Mouse (Mus musculus): ENCODE measurements around the gene Smarcd1. TPM values are rescaled to one million over a fixed set of nuclear protein-coding genes. Genes with fewer than 3 reads are reported as not detected.

Gene Smarcd1
- polyA plus RNA-seq, 1 experiment from 2014 or later = 138 TPM

DNA sequence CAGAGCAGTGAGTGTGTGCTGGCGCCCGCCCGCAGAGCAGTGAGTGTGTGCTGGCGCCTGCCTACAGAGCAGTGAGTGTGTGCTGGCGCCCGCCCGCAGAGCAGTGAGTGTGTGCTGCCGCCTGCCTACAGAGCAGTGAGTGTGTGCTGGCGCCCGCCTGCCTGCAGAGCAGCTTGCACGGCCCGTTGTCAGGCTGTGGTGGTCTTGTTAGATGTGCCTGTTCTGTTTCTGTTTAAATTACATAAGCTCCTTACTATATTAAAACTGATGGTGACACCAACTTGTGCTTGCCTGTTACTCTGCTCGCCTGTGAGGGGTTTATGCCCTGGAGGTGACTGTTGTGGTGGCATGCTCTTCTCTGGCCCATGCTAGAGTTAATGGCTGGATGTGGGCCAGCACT lies 6.2 kb downstream of the Smarcd1 start:
- Histone ChIP-seq H3K36me3 (replicated peaks) (peaks cover 92% of the 10 kb centered on the region), H3K27ac (no peak overlapping the region)
- 95% methylated on average over 13 of the region's 13 CpGs for WGBS

GRCm38 (mm10) chr15:99710221-99711190 lies 8.6 kb downstream of the Smarcd1 start:
- H3K36me3 ChIP-seq (replicated peaks) = peaks cover 88% of the 10 kb centered on the region
- no peaks in the 10 kb centered on the region for H3K9me3 ChIP-seq
- H3K4me3 ChIP-seq (replicated peaks) = no peak overlapping the region
- WGBS = 93% methylated on average over 10 of the region's 10 CpGs
- H3K9ac ChIP-seq = no peak overlapping the region; the same call in 1 of the 2 replicates
- H3K4me2 ChIP-seq = no peak overlapping the region
- no peak overlapping the region for H3K27ac ChIP-seq
- peaks cover 6% of the 10 kb centered on the region for H3K4me1 ChIP-seq
- H3K27me3 ChIP-seq = no peaks in the 10 kb centered on the region
- ATAC-seq (ENCODE audit: low FRiP score) = no peak

More for the DNA sequence above, 6.2 kb downstream of the Smarcd1 start:
- H3K4me3 ChIP-seq (replicated peaks) = no peak overlapping the region
- ATAC-seq (ENCODE audit: low FRiP score) = no peak
- H3K9me3 ChIP-seq = no peaks in the 10 kb centered on the region
- H3K4me2 ChIP-seq = no peak overlapping the region
- H3K4me1 ChIP-seq = peaks cover 19% of the 10 kb centered on the region
- H3K27me3 ChIP-seq = no peaks in the 10 kb centered on the region
- no peak overlapping the region for H3K9ac ChIP-seq

DNA sequence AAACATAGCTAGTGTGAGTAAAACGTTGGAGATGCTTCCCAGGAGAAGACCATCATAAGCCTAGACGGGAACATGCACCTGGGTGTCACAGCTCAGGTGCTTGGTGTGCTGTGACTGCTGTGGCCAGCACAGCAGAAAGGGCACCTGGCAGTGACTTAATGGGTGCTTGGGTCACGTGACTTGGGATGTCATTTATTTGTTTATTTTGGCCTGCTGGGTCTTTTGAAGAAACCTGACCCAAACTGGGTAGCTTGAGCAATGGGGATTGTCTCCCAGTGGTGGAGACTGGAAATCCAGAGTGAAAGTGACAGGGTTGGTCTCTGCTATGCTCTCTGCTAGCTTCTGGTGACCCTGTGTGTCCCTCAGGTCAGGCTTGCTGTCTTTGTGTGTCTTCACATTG lies 9.6 kb downstream of the Smarcd1 start:
- ATAC-seq (ENCODE audit: low FRiP score) = no peak
- H3K9ac ChIP-seq = no peak overlapping the region
- H3K4me1 ChIP-seq = peaks cover 14% of the 10 kb centered on the region
- no peak overlapping the region for H3K27ac ChIP-seq
- H3K4me2 ChIP-seq = no peak overlapping the region
- WGBS = 77% methylated on average over 3 of the region's 3 CpGs
- no peaks in the 10 kb centered on the region for H3K9me3 ChIP-seq
- H3K27me3 ChIP-seq = no peaks in the 10 kb centered on the region
- peaks cover 81% of the 10 kb centered on the region for H3K36me3 ChIP-seq (replicated peaks)
- H3K4me3 ChIP-seq (replicated peaks) = no peak overlapping the region

GRCm38 (mm10) chr15:99712666-99713559 lies 11.0 kb downstream of the Smarcd1 start:
- WGBS = 75% methylated on average over 13 of the region's 13 CpGs
- H3K4me3 ChIP-seq (replicated peaks) = no peak overlapping the region
- H3K27me3 ChIP-seq = no peaks in the 10 kb centered on the region
- H3K27ac ChIP-seq = peak overlapping the region; percentile 22; the same call in 1 of the 2 replicates
- peaks cover 73% of the 10 kb centered on the region for H3K36me3 ChIP-seq (replicated peaks)
- H3K9me3 ChIP-seq = no peaks in the 10 kb centered on the region
- H3K4me1 ChIP-seq = peaks cover 14% of the 10 kb centered on the region
- no peak overlapping the region for H3K9ac ChIP-seq
- no peak overlapping the region for H3K4me2 ChIP-seq
- no peak for ATAC-seq (ENCODE audit: low FRiP score)

DNA sequence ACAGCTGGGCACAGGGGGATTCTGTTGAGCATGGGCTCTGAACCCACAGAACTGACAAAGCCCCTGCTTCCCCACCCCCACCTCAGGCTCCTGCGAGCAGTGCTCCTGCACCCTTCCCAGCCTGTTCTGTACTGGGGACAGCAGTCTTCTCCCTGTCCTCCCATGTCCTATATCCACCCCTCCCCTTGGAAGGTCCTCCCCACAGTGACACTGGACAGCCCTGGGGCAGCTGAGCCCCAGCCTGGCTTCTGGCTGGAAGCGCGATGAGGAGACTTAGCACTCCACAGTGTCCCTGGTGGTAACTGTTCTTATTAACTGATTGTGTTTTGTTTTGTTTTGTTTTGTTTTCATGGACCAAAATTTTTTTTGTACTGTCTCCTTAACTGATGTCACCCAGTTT lies 11.6 kb downstream of the Smarcd1 start:
- WGBS = 94% methylated on average over 3 of the region's 3 CpGs

DNA sequence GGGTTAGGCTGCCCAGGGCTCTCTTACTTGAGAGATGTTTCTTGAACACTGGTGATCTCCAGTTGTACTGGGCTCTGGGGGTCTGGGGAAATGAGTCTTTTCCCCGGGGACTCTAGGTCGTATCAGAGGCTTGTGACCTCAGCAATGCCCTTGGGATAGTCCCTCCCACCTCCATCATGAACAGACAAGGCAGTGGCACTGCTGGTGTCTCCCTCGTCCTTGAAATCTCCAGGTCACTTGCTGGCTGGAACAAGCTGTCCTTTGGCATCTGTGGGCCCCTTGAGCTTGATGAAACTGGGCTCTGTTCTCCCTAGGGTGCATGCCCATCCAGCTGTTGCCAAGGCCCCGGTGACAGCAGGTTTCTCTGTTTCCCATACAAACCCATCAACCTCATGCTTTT lies 12.3 kb downstream of the Smarcd1 start:
- Histone ChIP-seq H3K27me3 (no peaks in the 10 kb centered on the region), H3K4me1 (peaks cover 14% of the 10 kb centered on the region), H3K36me3 (replicated peaks) (peaks cover 72% of the 10 kb centered on the region), H3K4me3 (replicated peaks) (no peak overlapping the region), H3K9me3 (no peaks in the 10 kb centered on the region), H3K9ac (no peak overlapping the region), H3K4me2 (no peak overlapping the region), H3K27ac (peak overlapping the region; percentile 22)
- no peak for ATAC-seq (ENCODE audit: low FRiP score)
- 76% methylated on average over 4 of the region's 4 CpGs for WGBS

More for the DNA sequence above, 11.6 kb downstream of the Smarcd1 start:
- H3K27me3 ChIP-seq = no peaks in the 10 kb centered on the region
- ATAC-seq (ENCODE audit: low FRiP score) = no peak
- H3K9me3 ChIP-seq = no peaks in the 10 kb centered on the region
- H3K36me3 ChIP-seq (replicated peaks) = peaks cover 72% of the 10 kb centered on the region
- no peak overlapping the region for H3K4me2 ChIP-seq
- H3K9ac ChIP-seq = no peak overlapping the region
- peak overlapping the region; percentile 22; the same call in 1 of the 2 replicates for H3K27ac ChIP-seq
- peaks cover 14% of the 10 kb centered on the region for H3K4me1 ChIP-seq
- no peak overlapping the region for H3K4me3 ChIP-seq (replicated peaks)

GRCm38 (mm10) chr15:99714858-99715257 lies 12.9 kb downstream of the Smarcd1 start:
- Histone ChIP-seq H3K9me3 (no peaks in the 10 kb centered on the region), H3K27ac (peak overlapping the region; percentile 79), H3K27me3 (no peaks in the 10 kb centered on the region), H3K4me2 (no peak overlapping the region), H3K4me3 (replicated peaks) (no peak overlapping the region), H3K4me1 (peaks cover 14% of the 10 kb centered on the region), H3K36me3 (replicated peaks) (peaks cover 65% of the 10 kb centered on the region), H3K9ac (no peak overlapping the region)
- ATAC-seq (ENCODE audit: low FRiP score) = peak; percentile 59
- 55% methylated on average over 7 of the region's 7 CpGs for WGBS

DNA sequence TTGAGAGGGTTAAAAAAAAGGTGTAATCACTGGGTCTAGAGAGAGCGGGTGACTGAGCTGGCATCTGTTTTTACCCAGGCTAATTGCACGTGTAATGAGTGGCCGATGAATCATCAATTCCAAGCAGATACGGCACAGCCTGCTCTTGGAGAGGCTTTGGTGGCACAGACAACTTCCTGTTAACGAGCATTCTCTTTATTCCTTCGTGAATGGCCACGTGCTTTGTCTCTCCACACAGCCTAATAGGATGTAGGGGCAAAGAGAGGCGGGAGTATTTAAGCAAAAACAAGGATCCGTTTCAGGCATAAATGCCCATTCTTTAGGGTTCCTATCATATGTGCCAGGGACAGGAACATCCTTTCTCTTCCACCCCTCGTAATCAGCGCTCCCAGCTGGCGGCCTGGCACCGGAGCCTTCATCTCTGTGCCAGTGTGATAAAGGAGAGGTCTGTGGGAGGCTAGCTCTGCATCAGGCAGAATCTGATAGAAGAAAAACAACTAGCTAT lies 13.5 kb downstream of the Smarcd1 start:
- ATAC-seq (ENCODE audit: low FRiP score) = peak; percentile 47; the same call in 1 of the 2 replicates
- H3K4me3 ChIP-seq (replicated peaks) = no peak overlapping the region
- no peak overlapping the region for H3K9ac ChIP-seq
- WGBS = 57% methylated on average over 13 of the region's 13 CpGs
- H3K27me3 ChIP-seq = no peaks in the 10 kb centered on the region
- H3K36me3 ChIP-seq (replicated peaks) = peaks cover 64% of the 10 kb centered on the region
- H3K4me2 ChIP-seq = no peak overlapping the region
- peaks cover 14% of the 10 kb centered on the region for H3K4me1 ChIP-seq
- H3K27ac ChIP-seq = peak overlapping the region; percentile 79
- H3K9me3 ChIP-seq = no peaks in the 10 kb centered on the region

DNA sequence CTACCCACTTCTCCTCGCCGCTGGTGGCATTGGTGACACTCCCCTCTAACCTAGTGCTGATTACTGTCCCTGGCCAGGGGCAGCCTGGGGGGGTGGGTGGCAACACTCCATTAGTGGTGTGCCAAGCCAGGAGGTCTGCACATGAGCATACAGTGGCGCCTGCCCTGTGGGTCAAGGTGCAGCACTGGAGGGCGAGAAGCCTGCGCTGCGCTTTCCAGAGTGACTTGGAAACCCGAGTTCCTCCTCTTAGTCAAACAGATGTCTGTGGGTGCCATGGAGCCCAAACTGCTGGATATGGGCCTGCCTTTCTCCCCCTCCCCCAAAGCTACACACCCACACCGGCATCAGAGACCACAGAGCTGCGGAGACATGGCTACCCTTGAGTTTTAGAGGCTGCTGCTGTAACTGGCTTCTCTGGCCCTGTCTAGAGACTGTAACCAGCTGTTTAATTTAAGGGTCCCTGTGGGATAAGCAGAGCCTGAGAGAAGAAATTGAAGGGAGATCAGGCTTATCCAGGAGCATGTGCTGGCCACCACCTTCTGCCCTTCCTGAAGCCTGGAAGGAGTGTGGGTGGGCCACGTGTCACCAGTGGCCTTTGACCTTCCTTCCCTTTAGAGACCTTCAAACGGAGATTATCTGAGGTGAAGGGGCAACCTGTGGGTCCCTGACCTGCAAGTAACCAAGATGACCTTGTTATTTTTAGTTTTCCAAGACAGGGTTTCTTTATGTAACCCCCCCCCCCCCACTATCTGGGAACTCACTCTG lies 14.2 kb downstream of the Smarcd1 start:
- H3K9me3 ChIP-seq = no peaks in the 10 kb centered on the region
- 0 out of 2 replicates have a peak overlapping the region, but pooled peaks have one; percentile 2 for H3K9ac ChIP-seq
- no peak overlapping the region for H3K4me3 ChIP-seq (replicated peaks)
- no peaks in the 10 kb centered on the region for H3K27me3 ChIP-seq
- H3K4me1 ChIP-seq = peaks cover 14% of the 10 kb centered on the region
- no peak for ATAC-seq (ENCODE audit: low FRiP score)
- peaks cover 60% of the 10 kb centered on the region for H3K36me3 ChIP-seq (replicated peaks)
- peak overlapping the region; percentile 79 for H3K27ac ChIP-seq
- 84% methylated on average over 11 of the region's 11 CpGs for WGBS
- no peak overlapping the region for H3K4me2 ChIP-seq

GRCm38 (mm10) chr15:99716814-99717213 lies 14.9 kb downstream of the Smarcd1 start:
- no peak overlapping the region for H3K4me3 ChIP-seq (replicated peaks)
- no peak for ATAC-seq (ENCODE audit: low FRiP score)
- peaks cover 14% of the 10 kb centered on the region for H3K4me1 ChIP-seq
- H3K4me2 ChIP-seq = no peak overlapping the region
- H3K9ac ChIP-seq = no peak overlapping the region
- no peak overlapping the region for H3K27ac ChIP-seq
- no peaks in the 10 kb centered on the region for H3K27me3 ChIP-seq
- H3K36me3 ChIP-seq (replicated peaks) = peaks cover 53% of the 10 kb centered on the region
- H3K9me3 ChIP-seq = no peaks in the 10 kb centered on the region
- 89% methylated on average over 12 of the region's 12 CpGs for WGBS

All from forebrain, embryonic 12.5 days (tissue).